Mouse (Mus musculus) limb, embryonic 14.5 days (tissue): ENCODE measurements at regions not wholly inside any gene's neighbourhood (a gene's known extent, or its start where the extent isn't known, plus 50 kb on each side); places are given as distances from the start of the nearest gene placed in this dataset.

Source experiments
- ATAC-seq: fragments of 200-750 bp; cut with Nextera tagmentation; 2 replicates; pipeline ENCODE4 v1.8.0; 2017; ENCODE audit warnings: low read depth, moderate number of reproducible peaks, moderate TSS enrichment; ENCODE audit not compliant: low FRiP score
- DNase-seq: peaks from one replicate; pipeline ENCODE4 v3.0.0-alpha.2; 2015; ENCODE audit warnings: low spot score
- H3K27ac ChIP-seq: fragments of 300-500 bp; sonication (generic); replicated peaks from 2 replicates; pipeline ENCODE4 v1.5.1; 2014; ENCODE audit warnings: low read depth, mild to moderate bottlenecking, low read length, moderate library complexity, mixed read lengths
- H3K27me3 ChIP-seq: fragments of 300-500 bp; sonication (generic); 2 replicates; pipeline ENCODE4 v1.6.1; 2014; ENCODE audit warnings: low read length, mixed read lengths; ENCODE audit not compliant: control insufficient read depth, insufficient read depth
- H3K36me3 ChIP-seq: fragments of 300-500 bp; sonication (generic); 2 replicates; pipeline ENCODE4 v1.6.1; 2014; ENCODE audit warnings: mild to moderate bottlenecking, low read length, moderate library complexity, mixed read lengths; ENCODE audit not compliant: control insufficient read depth, insufficient read depth
- H3K4me1 ChIP-seq: fragments of 300-500 bp; sonication (generic); 2 replicates; pipeline ENCODE4 v1.6.1; 2014; ENCODE audit warnings: antibody characterized with exemption, low read length, mixed read lengths; ENCODE audit not compliant: control insufficient read depth, insufficient read depth
- H3K4me2 ChIP-seq: fragments of 300-500 bp; sonication (generic); replicated peaks from 2 replicates; pipeline ENCODE4 v1.6.1; 2014; ENCODE audit warnings: low read depth, mild to moderate bottlenecking, low read length, moderate library complexity; ENCODE audit not compliant: severe bottlenecking
- H3K4me3 ChIP-seq: fragments of 300-500 bp; sonication (generic); replicated peaks from 2 replicates; pipeline ENCODE4 v1.5.1; 2014; ENCODE audit warnings: low read length
- H3K9ac ChIP-seq: fragments of 300-500 bp; sonication (generic); 2 replicates; pipeline ENCODE4 v1.6.1; 2014; ENCODE audit warnings: mild to moderate bottlenecking, low read depth, low read length, moderate library complexity; ENCODE audit not compliant: severe bottlenecking
- H3K9me3 ChIP-seq: fragments of 300-500 bp; sonication (generic); 2 replicates; pipeline ENCODE4 v1.6.1; 2016; ENCODE audit warnings: low read length; ENCODE audit not compliant: control insufficient read depth
- POLR2A ChIP-seq: fragments of 200-500 bp; IDR thresholded peaks from 2 replicates; pipeline ENCODE4 v1.8.0; 2012; ENCODE audit warnings: inconsistent platforms, mild to moderate bottlenecking, moderate library complexity, borderline replicate concordance; ENCODE audit not compliant: insufficient read depth, insufficient read length; ENCODE audit errors: extremely low read depth
- WGBS: fragments of 180-500 bp; shearing (Covaris S2); extraction: QIAGEN DNeasy Blood & Tissue Kit; methylation state at CpG from one replicate; pipeline ENCODE4 v1.1.7; 2014; 5-methylcytosine and 5-hydroxymethylcytosine counted together

DNA sequence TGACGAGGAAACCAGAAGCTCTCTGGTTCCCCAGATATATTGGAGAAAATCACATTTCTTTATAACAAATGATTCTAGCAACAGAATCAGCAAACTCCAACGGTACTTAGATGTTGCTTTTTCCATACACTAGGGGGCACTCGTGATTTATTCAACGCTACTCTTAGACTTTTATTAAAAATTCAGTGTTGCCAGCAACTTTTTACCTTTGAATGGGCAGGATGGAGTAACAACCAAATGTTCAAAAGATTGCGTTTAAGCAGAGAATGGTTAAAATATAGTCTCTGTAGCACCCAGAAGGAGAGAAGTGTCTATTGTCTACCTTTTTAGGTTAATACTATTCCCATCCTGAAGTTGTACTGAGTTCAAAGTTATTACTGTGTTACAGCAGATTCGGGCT lies 715.4 kb upstream of the Cblb start:
- WGBS: 12% methylated on average over 6 of the region's 6 CpGs
- no peak overlapping the region for H3K27ac ChIP-seq
- H3K4me2 ChIP-seq: no peak overlapping the region
- H3K27me3 ChIP-seq: no peaks in the 10 kb centered on the region
- H3K4me3 ChIP-seq: no peak overlapping the region
- no peaks in the 10 kb centered on the region; the same call in 1 of the 2 replicates for H3K4me1 ChIP-seq
- H3K36me3 ChIP-seq: no peaks in the 10 kb centered on the region
- ATAC-seq (no peak), DNase-seq (peak; percentile 87)
- TF ChIP-seq POLR2A: no peak
- H3K9ac ChIP-seq: no peak overlapping the region
- no peaks in the 10 kb centered on the region for H3K9me3 ChIP-seq

DNA sequence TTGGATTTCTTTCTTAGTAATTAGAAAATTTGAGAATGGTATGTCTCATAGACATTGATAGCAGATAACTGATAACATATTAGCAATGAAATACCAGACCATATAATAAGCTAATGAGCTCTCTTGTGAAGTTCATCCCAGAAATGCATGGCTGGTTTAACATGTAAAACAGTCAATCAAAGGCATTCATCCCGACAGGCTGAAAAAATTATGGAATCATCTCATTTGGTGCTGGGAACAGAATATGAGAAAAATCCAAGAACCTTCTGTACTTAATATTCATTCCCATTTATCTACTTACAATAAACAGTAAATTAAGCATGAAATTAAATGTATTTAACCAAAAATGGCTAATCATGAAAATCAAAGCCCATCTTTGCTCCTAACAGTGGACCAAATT lies 698.8 kb upstream of the Cblb start:
- Histone ChIP-seq H3K9me3 (no peaks in the 10 kb centered on the region), H3K27ac (no peak overlapping the region), H3K27me3 (no peaks in the 10 kb centered on the region), H3K4me3 (no peak overlapping the region), H3K4me2 (no peak overlapping the region), H3K9ac (no peak overlapping the region), H3K36me3 (no peaks in the 10 kb centered on the region), H3K4me1 (no peaks in the 10 kb centered on the region)
- no peak for TF ChIP-seq POLR2A
- ATAC-seq (no peak), DNase-seq (no peak)
- 74% methylated on average over 1 of the region's 1 CpGs for WGBS

DNA sequence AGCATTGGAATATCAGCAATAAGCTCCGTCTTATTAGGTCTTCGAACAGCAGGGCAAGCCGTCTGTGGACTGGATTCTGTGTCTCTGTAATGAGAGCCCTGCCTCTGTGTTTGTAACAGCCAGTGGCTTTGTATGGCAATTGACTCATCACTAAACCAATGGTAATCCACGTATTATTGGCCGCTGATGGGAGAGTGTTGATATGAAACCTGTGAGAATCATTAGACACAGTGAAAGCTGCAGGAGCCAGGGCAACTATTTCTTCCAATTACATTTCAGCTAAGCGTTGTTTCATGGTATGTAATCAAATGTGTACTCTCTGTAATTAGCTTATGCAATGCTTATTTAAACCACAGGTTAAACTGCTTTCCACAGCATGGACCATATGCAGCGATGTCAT lies 696.1 kb upstream of the Cblb start:
- no peak for ATAC-seq
- no peak overlapping the region for H3K9ac ChIP-seq
- H3K36me3 ChIP-seq: no peaks in the 10 kb centered on the region
- H3K4me1 ChIP-seq: no peaks in the 10 kb centered on the region
- H3K27ac ChIP-seq: no peak overlapping the region
- H3K27me3 ChIP-seq: no peaks in the 10 kb centered on the region
- no peak for TF ChIP-seq POLR2A
- no peaks in the 10 kb centered on the region for H3K9me3 ChIP-seq
- no peak overlapping the region for H3K4me3 ChIP-seq
- DNase-seq: no peak
- 73% methylated on average over 7 of the region's 7 CpGs for WGBS
- no peak overlapping the region for H3K4me2 ChIP-seq

DNA sequence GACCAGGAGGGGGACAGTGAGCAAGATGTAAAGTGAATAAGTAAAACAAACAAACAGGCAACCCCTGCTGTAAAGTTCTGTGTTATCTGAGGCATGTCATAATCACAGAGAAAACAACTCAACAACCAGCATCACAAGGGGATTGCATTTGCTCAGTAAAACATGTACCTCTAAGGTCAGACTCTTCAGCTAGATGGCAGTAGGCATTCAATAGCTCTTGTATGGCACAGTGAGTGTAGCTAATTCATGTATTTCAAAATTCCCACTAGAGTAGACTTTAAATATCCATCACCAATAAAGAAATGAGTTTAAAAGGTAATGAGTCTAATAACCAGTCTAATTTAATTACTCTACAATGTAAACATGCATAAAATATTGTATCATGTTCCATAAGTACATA lies 683.9 kb upstream of the Cblb start:
- H3K9ac ChIP-seq: no peak overlapping the region
- H3K36me3 ChIP-seq: no peaks in the 10 kb centered on the region
- DNase-seq (no peak), ATAC-seq (no peak)
- no peaks in the 10 kb centered on the region for H3K4me1 ChIP-seq
- no peaks in the 10 kb centered on the region for H3K9me3 ChIP-seq
- no peaks in the 10 kb centered on the region for H3K27me3 ChIP-seq
- H3K4me2 ChIP-seq: no peak overlapping the region
- no peak overlapping the region for H3K4me3 ChIP-seq
- H3K27ac ChIP-seq: no peak overlapping the region
- no peak for TF ChIP-seq POLR2A

DNA sequence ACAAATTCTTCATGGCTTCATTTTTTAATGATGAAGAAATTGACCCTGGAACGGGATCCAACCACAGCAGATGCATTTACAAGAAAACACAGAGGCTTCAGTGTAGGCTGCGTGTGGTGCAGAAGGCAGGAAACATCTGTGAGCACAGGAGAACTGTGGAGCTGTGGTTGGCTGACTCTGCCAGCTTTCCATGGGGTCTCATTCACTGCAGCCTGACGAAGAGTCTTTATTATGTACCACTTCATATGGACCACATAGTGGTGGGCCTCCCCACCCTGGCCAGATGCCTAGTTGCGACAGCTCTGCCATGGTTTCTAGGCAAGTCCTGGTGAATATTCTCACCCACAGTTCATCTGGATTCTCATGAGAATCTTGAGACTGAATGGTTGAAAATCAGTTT lies 678.9 kb upstream of the Cblb start:
- H3K9me3 ChIP-seq: no peaks in the 10 kb centered on the region
- H3K4me1 ChIP-seq: no peaks in the 10 kb centered on the region
- TF ChIP-seq POLR2A: no peak
- 34% methylated on average over 4 of the region's 4 CpGs for WGBS
- DNase-seq: peak; percentile 68
- no peaks in the 10 kb centered on the region for H3K27me3 ChIP-seq
- no peak overlapping the region for H3K4me2 ChIP-seq
- peak; percentile 72 for ATAC-seq
- H3K27ac ChIP-seq: 0 out of 2 replicates have a peak overlapping the region, but pooled peaks have one; percentile 5
- H3K36me3 ChIP-seq: no peaks in the 10 kb centered on the region
- no peak overlapping the region for H3K9ac ChIP-seq
- no peak overlapping the region for H3K4me3 ChIP-seq

DNA sequence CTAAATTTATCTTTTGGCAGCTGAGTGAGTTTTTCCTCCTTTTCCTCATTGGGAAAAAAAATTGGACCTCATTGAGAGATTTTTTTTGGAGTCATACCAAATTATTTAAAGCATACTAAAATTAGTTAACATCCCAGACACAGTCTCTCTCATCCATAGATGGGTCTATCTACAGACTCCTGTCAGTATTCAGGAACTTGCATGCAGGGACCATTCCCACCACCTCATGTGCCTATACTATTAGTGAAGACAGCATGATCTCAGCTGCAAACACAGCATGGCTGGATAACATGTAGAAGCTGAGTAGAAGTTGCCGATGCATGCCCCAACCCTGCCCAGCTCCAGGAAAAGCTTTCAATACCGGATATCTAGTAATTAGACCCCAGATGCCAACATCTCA lies 677.2 kb upstream of the Cblb start:
- Histone ChIP-seq H3K4me3 (no peak overlapping the region), H3K4me2 (no peak overlapping the region), H3K9me3 (no peaks in the 10 kb centered on the region), H3K27me3 (no peaks in the 10 kb centered on the region), H3K9ac (no peak overlapping the region), H3K27ac (no peak overlapping the region), H3K36me3 (no peaks in the 10 kb centered on the region), H3K4me1 (no peaks in the 10 kb centered on the region)
- no peak for TF ChIP-seq POLR2A
- 75% methylated on average over 2 of the region's 2 CpGs for WGBS
- no peak for DNase-seq
- ATAC-seq: no peak
